Mouse (Mus musculus) ovary, postnatal 10 days (tissue): Measurements from ENCODE around the gene Snx32.

Experiments
- DNase-seq: peaks from one replicate; pipeline ENCODE4 v3.0.0; 2022; ENCODE audit warnings: low spot score

The Snx32 gene

GRCm38 (mm10) chr19:5483386-5484359 lies 26.7 kb downstream of the Snx32 start:
- DNase-seq: no peak

GRCm38 (mm10) chr19:5481398-5481797 lies 28.9 kb downstream of the Snx32 start:
- DNase-seq: no peak

- no peak for DNase-seq
Observed at GRCm38 (mm10) chr19:5480016-5480415, 30.3 kb downstream of the Snx32 start.

- no peak for DNase-seq
Observed at GRCm38 (mm10) chr19:5477668-5478300, 32.6 kb downstream of the Snx32 start.

- DNase-seq: no peak
Observed at GRCm38 (mm10) chr19:5477004-5477667, 33.2 kb downstream of the Snx32 start.

- no peak for DNase-seq
Observed at GRCm38 (mm10) chr19:5475069-5475714, 35.1 kb downstream of the Snx32 start.

GRCm38 (mm10) chr19:5474281-5475068 lies 35.9 kb downstream of the Snx32 start:
- DNase-seq: no peak

GRCm38 (mm10) chr19:5473720-5474119 lies 36.6 kb downstream of the Snx32 start, which contains the start of gene Efemp2:
Gene Efemp2, plus strand, starts transcription at chr19:5473954.
- peak; percentile 49 for DNase-seq

GRCm38 (mm10) chr19:5472857-5473256 lies 37.5 kb downstream of the Snx32 start:
- no peak for DNase-seq

- DNase-seq: no peak
Observed at GRCm38 (mm10) chr19:5471846-5472245, 38.5 kb downstream of the Snx32 start.

GRCm38 (mm10) chr19:5468374-5468773 lies 42.0 kb downstream of the Snx32 start, which contains the start of gene Ctsw:
Gene Ctsw, minus strand, starts transcription at chr19:5468507.
- no peak for DNase-seq

- no peak for DNase-seq
Observed at GRCm38 (mm10) chr19:5466916-5467500, 43.3 kb downstream of the Snx32 start.

GRCm38 (mm10) chr19:5465037-5465436 lies 45.3 kb downstream of the Snx32 start:
- no peak for DNase-seq

- DNase-seq: no peak
Observed at GRCm38 (mm10) chr19:5463791-5464562, 46.4 kb downstream of the Snx32 start.

- no peak for DNase-seq
Observed at GRCm38 (mm10) chr19:5463212-5463611, 47.1 kb downstream of the Snx32 start.

- DNase-seq: no peak
Observed at GRCm38 (mm10) chr19:5461411-5461810, 48.9 kb downstream of the Snx32 start.

GRCm38 (mm10) chr19:5460465-5460911 lies 49.9 kb downstream of the Snx32 start, which contains the start of gene Fibp:
Gene Fibp, plus strand, starts transcription at chr19:5460615.
- DNase-seq: peak; percentile 80

GRCm38 (mm10) chr19:5459896-5460295 lies 50.4 kb downstream of the Snx32 start:
- no peak for DNase-seq

GRCm38 (mm10) chr19:5459019-5459418 lies 51.3 kb downstream of the Snx32 start:
- no peak for DNase-seq
